Mouse (Mus musculus) ovary, postnatal 14 days (tissue): Measurements from ENCODE around the gene Grik2.
"Not testable (repeated sequence)": the region's sequence is repeated elsewhere in the genome, so short reads cannot be mapped to it uniquely, and the experiment has no call there.

Experiments
- DNase-seq: peaks from one replicate; pipeline ENCODE4 v3.0.0; 2022; ENCODE audit warnings: low spot score

Grik2 gene

GRCm38 (mm10) chr10:49647116-49647515, 141.4 kb downstream of the Grik2 start:
- no peak for DNase-seq

GRCm38 (mm10) chr10:49639901-49640300, 148.7 kb downstream of the Grik2 start:
- DNase-seq: no peak

- no peak for DNase-seq
These were observed 164.6 kb downstream of the Grik2 start for GRCm38 (mm10) chr10:49623951-49624350.

- DNase-seq: no peak
These were observed 190.9 kb downstream of the Grik2 start for GRCm38 (mm10) chr10:49597652-49598051.

GRCm38 (mm10) chr10:49573514-49573913, 215.1 kb downstream of the Grik2 start:
- DNase-seq: no peak

- no peak for DNase-seq
These were observed 228.6 kb downstream of the Grik2 start for GRCm38 (mm10) chr10:49559872-49560407.

GRCm38 (mm10) chr10:49542249-49542648, 246.3 kb downstream of the Grik2 start:
- DNase-seq: no peak

- no peak for DNase-seq
These were observed 268.8 kb downstream of the Grik2 start for GRCm38 (mm10) chr10:49519752-49520151.

GRCm38 (mm10) chr10:49500628-49501027, 287.9 kb downstream of the Grik2 start:
- no peak for DNase-seq

- no peak for DNase-seq
These were observed 291.3 kb downstream of the Grik2 start for GRCm38 (mm10) chr10:49497302-49497701.

- no peak for DNase-seq
These were observed 307.1 kb downstream of the Grik2 start for GRCm38 (mm10) chr10:49481439-49481838.

GRCm38 (mm10) chr10:49480085-49480749, 308.3 kb downstream of the Grik2 start:
- no peak for DNase-seq

- no peak for DNase-seq
These were observed 315.0 kb downstream of the Grik2 start for GRCm38 (mm10) chr10:49473613-49474012.

GRCm38 (mm10) chr10:49456791-49457190, 331.8 kb downstream of the Grik2 start:
- DNase-seq: no peak

GRCm38 (mm10) chr10:49453535-49453934, 335.0 kb downstream of the Grik2 start:
- no peak for DNase-seq

GRCm38 (mm10) chr10:49441369-49441768, 347.2 kb downstream of the Grik2 start:
- no peak for DNase-seq

GRCm38 (mm10) chr10:49437057-49437456, 351.5 kb downstream of the Grik2 start:
- no peak for DNase-seq

- no peak for DNase-seq
These were observed 352.3 kb downstream of the Grik2 start for GRCm38 (mm10) chr10:49436301-49436700.

- DNase-seq: no peak
These were observed 355.7 kb downstream of the Grik2 start for GRCm38 (mm10) chr10:49432825-49433224.

- DNase-seq: not testable (repeated sequence)
These were observed 371.4 kb downstream of the Grik2 start for GRCm38 (mm10) chr10:49417206-49417605.

- DNase-seq: no peak
These were observed 405.6 kb downstream of the Grik2 start for GRCm38 (mm10) chr10:49382996-49383395.

GRCm38 (mm10) chr10:49381852-49382251, 406.7 kb downstream of the Grik2 start:
- DNase-seq: no peak

- no peak for DNase-seq
These were observed 420.0 kb downstream of the Grik2 start for GRCm38 (mm10) chr10:49368601-49369000.

- DNase-seq: no peak
These were observed 423.3 kb downstream of the Grik2 start for GRCm38 (mm10) chr10:49365262-49365661.
